Mouse (Mus musculus): ENCODE measurements at regions not wholly inside any gene's neighbourhood (a gene's known extent, or its start where the extent isn't known, plus 50 kb on each side); places are given as distances from the start of the nearest gene placed in this dataset.

DNA sequence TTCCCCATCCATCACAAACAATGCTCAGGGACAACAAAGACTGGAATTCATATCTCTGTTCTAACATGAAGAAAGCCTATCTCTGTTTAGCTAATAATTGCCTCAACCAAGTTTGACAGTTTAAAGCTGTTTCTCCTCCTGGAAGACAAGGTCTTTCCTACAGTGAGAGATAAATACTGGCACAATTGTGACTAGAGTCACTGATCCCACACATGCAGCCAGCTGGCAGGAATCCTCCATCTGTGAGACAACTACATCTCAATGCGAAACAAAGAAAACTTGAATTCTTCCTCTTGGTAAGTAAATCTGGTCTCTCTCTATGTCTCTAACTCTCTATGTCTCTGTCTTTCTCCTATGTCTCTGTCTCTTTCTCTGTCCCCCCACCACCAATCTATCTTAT is 239.1 kb upstream of the Nsun2 start:
- DNase-seq (ENCODE audit: low spot score in 2 of 2), result no peak

DNA sequence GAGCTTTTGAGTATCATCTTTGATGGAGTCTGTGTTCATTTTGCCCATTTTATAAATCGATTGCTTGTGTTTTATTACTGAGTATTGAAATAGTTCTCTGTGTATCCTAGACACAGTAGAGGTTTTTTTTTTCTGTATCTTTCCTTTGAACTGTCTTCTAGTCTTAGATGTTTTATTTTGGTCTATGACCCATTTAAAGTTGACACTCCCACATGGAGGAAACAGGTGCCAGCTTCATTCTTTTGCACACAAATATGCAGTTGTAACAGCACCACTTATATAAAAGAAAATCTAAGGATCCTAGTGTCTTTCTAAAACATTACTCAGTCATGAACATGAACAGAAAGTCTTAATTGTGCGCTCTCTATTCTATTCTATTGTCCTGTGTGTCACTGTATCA is 230.2 kb upstream of the Nsun2 start:
- DNase-seq (ENCODE audit: low spot score in 2 of 2), result no peak

DNA sequence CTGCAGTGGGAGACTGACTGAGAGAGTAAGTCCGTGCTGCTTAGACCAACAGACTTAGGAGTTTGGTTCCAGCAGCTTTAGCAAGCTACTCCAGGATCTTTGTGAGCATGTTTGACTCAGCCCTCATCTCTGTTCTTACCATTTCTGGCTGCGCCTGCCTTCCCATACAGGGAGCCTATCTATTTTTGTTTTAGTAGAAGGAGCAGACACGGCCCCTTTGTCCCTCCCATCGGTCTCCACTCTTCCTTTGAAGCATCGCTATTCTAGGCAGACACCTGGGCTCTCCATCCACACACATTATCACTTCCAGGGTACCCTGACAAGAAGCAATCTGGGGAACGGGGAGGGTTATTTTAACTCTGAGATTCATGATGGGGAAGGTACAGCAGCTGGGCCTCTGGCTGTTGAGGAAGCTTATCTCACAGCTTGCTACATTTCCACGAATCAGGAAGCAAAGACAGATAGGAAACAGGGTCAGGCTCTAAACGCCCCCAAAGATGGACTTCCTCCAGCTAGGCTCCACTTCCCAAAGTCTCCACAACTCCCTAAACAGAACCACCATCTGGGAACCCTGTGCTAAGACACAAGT is 203.0 kb upstream of the Nsun2 start:
- no peak for DNase-seq (ENCODE audit: low spot score in 2 of 2)

DNA sequence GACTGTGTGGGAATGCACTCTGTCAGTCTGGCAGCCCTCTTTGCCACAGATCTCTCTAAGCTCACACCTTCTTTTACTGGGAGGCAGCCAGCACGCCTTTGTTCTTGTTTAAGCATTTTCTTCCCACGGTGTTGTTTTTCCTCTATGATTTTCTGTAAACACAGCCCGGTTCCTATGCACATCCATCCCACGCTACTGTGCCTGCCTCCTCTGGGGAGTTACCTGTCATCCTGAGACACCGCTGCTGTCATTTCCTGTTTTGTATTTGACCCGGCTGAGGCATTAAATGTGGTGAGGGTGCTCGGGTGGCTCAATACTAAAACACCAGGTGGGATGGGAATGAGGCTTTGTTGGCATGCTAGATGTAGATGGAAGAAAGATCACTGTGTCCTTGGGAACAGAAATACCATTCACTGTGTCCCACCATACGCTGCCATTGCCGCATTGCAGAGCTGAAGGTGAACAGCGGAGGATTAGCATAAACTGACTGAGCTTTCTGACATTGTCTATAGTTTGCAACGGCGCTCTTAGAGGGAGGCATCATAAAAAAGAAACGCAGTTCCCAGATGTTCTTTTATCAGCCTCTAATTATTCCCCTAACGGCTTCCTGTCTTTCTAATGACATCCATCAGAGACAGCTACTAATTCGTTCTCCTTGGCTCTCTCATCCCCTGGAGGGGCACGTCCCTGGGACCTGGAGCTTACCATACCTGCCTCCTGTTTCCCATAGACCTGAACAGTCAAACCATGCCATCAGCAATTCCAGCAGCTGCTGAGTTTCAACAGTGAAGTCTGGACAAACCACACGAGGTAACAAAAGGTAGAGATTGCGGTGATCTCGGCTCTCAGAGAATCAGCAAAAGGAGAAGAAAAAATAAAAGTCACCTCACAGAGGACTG is 201.8 kb upstream of the Nsun2 start:
- DNase-seq (ENCODE audit: low spot score in 2 of 2), result no peak

DNA sequence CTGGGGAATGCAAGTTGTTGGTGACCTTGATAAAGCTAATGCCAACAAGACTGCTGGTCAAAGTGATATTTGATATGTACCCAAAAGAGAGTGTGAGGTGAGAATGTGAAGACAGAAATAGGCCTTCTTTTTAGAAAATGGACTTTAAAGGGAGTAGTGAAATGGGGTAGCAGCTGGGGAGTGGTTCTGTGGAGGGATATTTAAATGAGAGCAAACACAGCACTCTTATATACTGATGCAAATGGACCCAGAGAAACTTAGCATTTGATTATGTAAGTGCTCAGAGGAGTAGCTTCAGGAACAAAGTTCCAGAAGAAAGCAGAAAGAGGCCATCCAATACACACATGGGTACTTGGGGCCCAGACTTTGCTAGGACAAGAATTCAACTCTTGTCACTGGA is 189.7 kb upstream of the Nsun2 start:
- DNase-seq (ENCODE audit: low spot score in 2 of 2), result no peak

DNA sequence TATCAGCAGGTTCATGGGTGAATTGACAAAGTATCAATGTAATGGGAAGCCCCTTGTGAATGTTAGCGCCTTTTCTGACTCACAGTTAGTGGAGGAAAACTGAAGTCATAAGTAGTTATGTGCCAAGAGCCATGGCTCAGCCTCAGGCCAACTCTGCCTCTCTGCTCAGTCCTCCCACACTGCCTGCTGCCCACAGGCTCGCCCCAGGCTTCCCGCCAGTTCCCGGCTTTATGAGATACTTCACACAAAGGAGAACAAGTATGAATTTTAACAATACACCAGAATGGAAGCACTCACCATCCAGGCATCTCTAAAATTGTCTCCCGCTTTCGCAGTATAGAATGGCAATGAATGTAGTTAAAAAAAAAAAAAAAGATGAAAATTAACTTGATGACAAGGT is 176.1 kb upstream of the Nsun2 start:
- peak in 1 of 2 experiments; percentile 12 for DNase-seq (ENCODE audit: low spot score in 2 of 2)

DNA sequence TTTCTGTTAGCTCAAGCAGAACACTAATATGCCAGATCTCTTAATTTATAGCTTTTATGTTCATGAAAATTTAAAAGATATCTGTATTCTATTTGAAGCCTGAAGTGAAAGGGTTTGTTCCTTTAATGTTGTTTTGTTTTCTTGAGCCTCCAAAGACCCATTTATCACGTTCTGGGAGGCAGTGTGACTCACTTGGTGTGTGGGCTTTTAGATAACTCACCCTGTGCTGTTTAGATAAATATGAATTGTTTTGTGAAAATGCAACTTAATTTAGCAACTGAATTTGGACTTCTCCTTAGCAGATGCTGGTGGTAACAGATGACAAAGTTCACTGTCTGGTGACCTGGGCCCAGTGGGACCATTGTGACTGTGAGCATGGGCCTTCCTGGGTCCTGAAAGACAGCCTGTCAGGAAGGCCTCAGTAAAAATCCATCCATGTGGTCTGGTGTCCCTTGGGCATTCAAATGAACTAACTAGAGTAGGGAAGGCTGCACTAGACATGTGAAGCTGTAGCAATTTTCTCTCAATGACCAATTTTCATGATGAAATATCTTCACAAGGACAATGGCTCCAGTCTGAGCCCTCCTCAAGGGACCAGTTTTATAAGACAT is 167.6 kb upstream of the Nsun2 start:
- no peak for DNase-seq (ENCODE audit: low spot score in 2 of 2)

DNA sequence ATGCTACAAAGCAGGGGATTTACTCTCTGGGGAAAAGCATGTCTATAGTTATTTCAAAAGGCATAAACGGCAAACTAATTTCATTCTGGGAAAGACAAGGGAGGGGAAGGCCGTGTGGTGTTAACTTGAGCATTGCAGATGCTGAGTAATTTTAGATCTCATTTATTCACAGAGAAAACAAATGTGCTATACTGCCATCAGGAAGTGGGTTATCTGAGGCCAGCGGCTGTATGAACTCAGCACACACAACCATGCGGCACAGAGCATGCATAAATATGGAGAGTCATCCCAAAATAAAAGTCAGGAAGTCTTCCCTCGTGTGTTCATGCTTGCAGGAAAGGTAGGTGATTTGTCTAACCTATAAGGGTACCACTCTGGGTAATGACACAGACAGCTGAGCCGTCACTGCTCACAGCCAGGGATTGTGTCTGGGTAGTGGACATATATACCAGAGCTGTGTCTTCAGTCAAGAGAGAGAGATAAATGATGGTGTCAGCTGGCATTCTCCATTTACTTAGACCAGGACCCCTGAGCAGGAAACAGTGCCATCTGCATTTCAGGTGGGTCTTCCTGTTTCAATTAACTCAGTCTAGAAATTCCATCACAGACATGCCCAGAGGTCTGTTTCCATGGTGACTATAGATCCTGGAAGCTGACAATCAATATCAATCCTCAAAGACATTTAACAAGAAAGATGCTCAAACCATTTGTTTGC is 160.3 kb upstream of the Nsun2 start:
- DNase-seq (ENCODE audit: low spot score in 2 of 2), result no peak

DNA sequence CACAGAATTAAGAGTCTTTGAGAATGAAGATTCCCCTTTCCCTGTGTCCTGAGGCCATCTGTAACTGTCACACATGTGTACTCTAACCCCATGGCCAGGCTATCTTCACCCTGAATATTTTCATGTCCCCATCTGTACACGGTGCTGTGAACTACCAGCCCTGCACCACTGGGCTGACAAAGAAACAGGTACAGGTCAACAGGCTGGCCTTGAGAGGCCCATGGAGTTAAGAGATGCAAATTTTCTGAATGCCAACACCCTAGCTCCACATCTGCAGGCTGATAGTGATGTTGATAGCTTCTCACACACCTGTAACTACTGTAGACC is 159.8 kb upstream of the Nsun2 start:
- DNase-seq (ENCODE audit: low spot score in 2 of 2), result no peak

DNA sequence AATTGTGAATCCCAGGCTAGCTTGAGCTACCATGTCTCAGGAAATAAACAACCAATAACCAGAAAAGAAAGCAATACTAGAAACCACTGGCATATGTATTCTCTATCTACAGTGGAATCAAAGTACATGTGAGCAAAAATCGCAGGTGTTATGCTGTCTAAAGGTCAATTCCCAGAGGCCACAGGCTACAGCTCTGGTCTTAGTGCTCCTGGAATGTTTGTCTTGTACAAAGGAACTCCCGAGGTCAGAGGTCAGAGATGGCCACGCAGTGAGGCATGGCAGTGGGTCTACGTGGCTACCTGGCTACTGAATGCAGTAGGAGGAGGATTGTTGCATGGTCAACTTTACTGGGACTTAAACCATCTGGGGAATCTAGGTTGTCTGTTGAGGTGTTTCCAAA is 153.1 kb upstream of the Nsun2 start:
- DNase-seq (ENCODE audit: low spot score in 2 of 2), result no peak

DNA sequence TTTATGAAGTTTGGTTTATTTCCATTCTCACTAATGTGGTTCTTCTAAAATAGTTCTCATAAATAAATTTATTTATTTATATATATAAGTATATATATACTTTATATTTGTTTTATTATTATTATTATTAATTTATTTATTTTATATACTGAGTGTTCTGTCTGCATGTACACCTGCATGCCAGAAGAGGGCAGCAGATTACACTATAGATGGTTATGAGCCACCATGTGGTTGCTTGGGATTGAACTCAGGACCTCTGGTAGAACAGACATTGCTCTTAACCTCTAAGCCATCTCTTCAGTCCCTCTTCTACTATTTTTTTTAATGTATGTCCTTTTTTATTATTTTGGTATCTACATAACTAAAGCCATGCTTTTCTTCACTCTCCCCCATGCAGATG is 148.8 kb upstream of the Nsun2 start:
- no peak for DNase-seq (ENCODE audit: low spot score in 2 of 2)

DNA sequence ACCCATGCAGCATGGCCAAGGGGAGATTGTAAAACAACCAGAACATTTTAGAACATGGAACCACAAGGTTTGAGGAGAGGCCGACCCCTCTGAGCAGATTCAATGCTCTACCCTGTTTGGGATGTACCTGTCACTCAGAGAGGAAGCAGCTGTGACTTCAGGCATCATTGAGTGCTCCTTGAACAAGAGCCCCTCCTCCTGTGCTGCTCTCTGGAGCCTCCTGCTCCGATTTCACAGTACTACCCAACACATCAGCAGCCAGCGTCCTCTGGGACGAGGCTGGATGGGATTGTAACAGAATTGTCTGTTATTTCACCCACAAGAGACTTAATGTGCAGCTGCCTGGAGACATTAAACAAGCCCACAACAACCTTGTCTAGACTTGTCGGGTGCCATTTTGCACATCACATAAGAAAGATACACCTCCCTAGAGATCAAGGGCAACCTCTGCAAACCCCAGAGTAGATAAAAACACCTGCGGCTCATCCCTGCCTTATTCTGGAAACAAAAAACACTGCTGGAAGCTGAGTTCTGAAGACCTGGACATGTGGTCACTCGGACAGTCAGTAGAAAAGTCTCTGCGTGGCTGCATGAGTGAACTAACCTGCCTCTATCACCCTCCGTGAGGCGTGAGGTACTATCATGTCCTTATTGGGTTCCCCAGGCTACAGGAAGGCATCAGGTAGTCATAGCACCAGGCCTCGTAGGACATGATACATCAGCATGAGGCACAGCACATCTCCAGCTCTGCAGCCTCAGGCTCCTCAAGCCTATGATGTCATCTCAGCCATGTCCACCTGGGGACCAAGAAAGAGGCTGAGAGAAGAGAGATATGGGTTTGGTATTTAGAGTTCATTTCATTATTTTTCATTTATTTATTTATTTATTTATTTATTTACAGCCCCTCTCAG is 140.4 kb upstream of the Nsun2 start:
- DNase-seq (ENCODE audit: low spot score in 2 of 2), result no peak

DNA sequence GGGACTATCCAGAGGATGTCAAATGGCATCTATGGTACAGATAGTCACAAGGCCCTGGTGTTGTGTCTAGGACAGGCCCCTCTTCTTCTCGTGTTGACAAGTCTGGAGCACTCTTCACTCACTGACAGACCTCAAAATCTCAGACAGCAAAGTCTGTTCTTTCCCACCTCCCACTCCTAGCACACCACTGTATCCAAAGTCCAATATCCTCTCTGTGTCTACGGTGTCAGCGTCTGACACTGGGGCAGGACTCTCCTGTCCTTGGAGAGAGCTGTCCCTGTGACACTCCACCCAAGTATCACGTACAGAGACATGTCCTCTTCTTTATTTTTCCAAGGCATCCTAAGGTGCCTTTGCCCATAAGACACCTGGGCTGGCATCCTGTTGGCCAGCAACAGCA is 139.0 kb upstream of the Nsun2 start:
- DNase-seq (ENCODE audit: low spot score in 2 of 2), result no peak

DNA sequence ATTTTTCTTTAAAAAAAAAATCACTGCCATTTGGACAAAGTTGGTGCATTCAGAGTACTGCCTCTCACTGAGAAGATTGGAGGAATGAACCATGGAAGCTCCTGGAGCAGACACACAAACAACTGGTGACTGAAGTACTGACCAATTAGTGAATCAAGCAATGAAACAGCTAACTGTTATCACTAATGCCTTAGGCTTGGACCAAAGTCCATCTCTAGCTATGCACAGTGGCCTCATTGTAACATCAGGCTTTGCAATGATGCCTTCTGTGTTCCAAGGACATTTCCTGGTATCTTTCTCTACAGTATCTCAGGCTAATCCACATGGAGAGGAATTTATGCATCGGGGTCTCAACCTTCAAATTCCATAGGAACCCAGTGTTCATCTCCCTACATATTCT is 123.2 kb upstream of the Nsun2 start:
- DNase-seq (ENCODE audit: low spot score in 2 of 2), result no peak

DNA sequence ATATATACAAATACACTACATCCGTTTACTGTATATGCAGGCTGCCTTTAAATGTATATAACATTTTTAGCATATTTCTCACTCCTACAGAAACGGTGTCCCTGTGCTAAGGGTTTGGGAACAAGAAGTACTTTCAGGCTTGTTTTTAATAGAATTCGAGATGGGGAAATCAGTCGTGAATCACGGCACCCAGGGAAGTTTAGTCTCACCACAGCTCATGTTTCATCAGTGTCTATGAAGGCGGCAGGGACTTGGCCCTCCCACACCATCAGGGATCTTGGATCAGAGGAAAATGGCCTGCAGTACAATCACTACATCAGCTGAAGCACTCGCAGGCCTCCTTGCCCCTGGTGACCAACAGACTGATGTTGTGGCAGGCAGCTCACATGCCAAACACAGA is 118.7 kb upstream of the Nsun2 start:
- no peak for DNase-seq (ENCODE audit: low spot score in 2 of 2)

DNA sequence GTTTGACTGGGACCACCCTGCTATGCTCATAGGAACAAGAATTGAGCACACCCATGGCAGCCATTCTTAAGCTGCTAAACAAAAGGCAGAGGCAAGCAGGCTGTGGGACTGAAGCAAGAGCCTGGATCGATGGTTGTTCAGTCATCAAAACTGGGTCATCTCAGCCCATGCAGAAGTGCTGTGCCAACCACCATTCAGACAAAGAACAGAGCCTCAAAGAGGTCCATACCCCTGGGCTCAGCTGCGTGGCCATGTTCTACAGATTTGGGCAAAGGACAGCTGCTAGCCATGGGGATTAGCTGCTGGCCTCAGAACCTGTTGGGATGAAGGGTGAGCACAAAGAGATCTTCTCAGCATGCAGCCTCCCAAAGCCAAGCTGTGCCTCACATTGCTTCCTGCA is 116.8 kb upstream of the Nsun2 start:
- no peak for DNase-seq (ENCODE audit: low spot score in 2 of 2)

DNA sequence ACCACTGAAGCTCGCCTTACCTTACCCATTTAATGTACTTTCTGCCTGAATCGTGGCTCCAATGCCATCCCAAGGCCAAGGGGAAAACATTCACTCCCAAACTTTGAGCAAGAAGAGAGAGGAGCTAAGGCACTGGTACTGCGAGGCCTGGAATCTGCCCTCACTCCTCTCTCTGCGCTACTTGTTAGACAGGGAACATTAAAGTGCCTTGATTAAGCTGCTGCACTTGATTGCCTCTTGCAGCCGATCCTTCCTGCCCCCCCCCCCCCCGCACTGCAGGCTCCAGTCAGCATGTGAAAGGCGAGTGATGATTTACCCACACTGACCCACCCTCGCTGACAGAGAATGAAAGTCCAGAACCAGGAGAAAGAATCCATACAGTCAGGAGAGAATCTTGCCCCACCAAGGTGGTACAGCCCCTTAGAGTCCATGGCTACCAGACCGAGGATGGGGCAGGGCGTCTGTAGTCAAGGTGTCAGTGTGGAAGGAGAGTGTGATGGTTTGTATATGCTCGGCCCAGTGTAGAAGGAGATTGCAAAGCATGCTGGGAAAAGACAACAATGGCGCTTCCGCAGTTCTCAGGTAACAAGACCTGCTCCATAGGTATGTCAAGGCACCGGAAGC is 115.6 kb upstream of the Nsun2 start:
- no peak for DNase-seq (ENCODE audit: low spot score in 2 of 2)

DNA sequence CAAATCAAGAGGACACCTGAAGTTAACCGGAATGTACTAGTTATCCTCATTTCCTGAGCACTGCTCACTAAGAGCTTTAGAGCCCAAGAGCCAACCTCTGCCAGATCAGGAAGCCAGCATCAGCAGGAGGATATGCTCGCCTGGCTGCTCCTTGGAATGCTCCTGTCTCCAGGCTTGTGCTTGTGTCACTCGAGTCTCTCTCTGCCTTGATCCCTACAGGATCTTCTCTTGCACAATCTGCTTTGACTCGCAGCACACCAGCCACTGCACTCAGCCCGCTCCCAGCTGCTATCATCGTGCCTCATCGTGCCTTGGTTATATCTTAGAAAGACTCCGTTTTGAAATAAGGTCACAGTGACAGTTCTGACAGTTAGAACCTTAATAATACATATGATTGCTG is 113.4 kb upstream of the Nsun2 start:
- DNase-seq (ENCODE audit: low spot score in 2 of 2), result no peak

DNA sequence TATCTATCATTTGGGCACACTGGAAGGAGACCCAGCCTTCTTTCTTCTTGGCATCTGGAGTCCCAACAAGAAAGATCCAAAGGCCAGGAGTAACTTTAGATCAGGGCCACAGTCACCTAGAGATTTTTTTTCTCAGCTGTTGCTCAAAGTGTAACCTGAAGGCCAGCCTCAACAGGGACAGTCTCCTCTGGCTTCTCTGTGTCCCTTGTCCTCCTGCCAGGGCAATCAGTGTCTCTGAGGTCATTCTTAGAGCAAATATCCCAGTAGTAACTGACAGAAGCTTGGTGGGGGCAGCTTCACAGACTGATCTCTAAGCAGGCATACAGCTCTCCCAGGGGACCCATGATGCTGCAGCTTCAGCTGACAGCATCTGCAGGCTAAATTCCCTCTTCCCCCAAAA is 111.6 kb upstream of the Nsun2 start:
- DNase-seq (ENCODE audit: low spot score in 2 of 2), result no peak

DNA sequence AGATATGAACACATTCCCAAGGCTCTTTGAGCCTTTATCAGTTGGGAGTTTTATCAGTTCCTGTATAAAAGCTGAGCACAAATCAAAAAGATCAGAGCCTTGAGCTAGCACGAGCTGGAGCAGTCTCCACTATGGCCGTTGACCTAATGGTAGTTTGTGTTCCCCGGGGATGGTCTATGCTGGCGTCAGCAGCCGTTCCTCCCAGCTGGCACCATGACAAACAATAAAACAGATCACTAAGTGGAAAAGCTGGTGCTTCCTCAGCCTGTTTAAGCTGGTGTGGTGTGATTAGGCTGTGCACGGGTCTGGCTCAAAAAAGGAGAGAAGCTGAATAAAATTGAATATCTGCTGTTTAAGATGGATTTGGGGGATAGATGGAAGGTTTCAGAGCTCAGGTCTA is 107.4 kb upstream of the Nsun2 start:
- DNase-seq (ENCODE audit: low spot score in 2 of 2), result peak in 1 of 2 experiments; percentile 35

DNA sequence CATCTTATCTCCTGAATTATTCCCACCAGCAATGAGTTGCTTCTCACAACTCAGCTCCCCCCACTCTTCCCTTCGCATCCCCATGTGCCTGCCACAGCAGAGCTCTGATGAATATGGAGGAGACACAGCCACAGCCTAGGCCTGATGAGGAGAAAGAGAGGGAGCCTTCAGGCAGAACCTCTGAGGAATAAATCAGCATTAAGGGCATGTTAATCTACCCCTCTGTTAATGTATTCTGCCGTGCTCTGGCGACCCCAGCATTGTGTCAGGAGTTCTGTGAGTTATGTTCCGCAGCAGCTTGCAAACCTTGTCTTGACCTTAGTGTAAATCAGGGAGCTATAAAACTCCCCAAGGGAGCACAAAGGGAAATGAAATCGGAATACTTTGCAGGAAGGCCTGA is 104.0 kb upstream of the Nsun2 start:
- DNase-seq (ENCODE audit: low spot score in 2 of 2), result no peak
